Mouse (Mus musculus) erythroblast, embryonic 14.5 days (primary cell): ENCODE data around the gene Hmg20b. TPM values are rescaled to one million over a fixed set of nuclear protein-coding genes. Genes with fewer than 3 reads are reported as not detected.

Experiments
- H3K27me3 ChIP-seq: 2 replicates; pipeline ENCODE4 v1.6.1; 2012; ENCODE audit warnings: inconsistent platforms; ENCODE audit not compliant: control insufficient read depth
- H3K36me3 ChIP-seq: 2 replicates; pipeline ENCODE4 v1.6.1; 2012; ENCODE audit warnings: mild to moderate bottlenecking, inconsistent platforms; ENCODE audit not compliant: control insufficient read depth
- H3K4me1 ChIP-seq: 2 replicates; pipeline ENCODE4 v1.6.1; 2012; ENCODE audit warnings: inconsistent platforms; ENCODE audit not compliant: control insufficient read depth
- H3K4me3 ChIP-seq: replicated peaks from 2 replicates; pipeline ENCODE3; 2012; ENCODE audit warnings: moderate library complexity, mild to moderate bottlenecking, inconsistent platforms
- H3K9me3 ChIP-seq: 2 replicates; pipeline ENCODE4 v1.6.1; 2012; ENCODE audit warnings: low read length, inconsistent platforms, mixed read lengths; ENCODE audit not compliant: control insufficient read depth
- GATA1 ChIP-seq: IDR thresholded peaks from 2 replicates; pipeline ENCODE4 v1.6.1; 2012; ENCODE audit warnings: low read length, inconsistent platforms, mixed read lengths
- TAL1 ChIP-seq: IDR thresholded peaks from 3 replicates; pipeline ENCODE4 v1.6.1; 2012; ENCODE audit warnings: low read length, inconsistent platforms, mixed read lengths
- polyA plus RNA-seq: library from polyadenylated mRNA; stranded (reverse); fragments of >175 nt; gene quantifications from 2 replicates; pipeline ENCODE4 v1.2.3, GENCODE M21; 2012

Hmg20b gene
- polyA plus RNA-seq, 1 experiment, result 52.7 TPM

DNA sequence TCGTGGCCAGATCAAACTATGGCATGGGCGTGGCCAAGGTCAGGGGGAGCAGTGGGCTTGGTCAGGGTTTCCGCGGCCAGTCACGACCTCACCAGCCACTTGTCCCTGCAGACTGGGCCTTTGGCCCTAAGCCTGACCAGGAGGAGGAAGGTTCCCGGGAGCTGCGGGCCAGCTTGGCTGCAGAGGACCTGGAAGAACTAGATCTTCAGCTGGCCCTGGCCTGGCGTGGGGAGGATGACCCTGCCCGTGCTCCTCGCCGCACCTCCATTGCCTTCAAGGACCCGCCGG is 40.3 kb upstream of the Hmg20b start:
- Histone ChIP-seq H3K36me3 (peaks cover 50% of the 10 kb centered on the region), H3K4me3 (no peak overlapping the region), H3K4me1 (peaks cover 52% of the 10 kb centered on the region), H3K27me3 (no peaks in the 10 kb centered on the region; the same call in none of the 2 replicates), H3K9me3 (no peaks in the 10 kb centered on the region)
- no peak for TF ChIP-seq GATA1
- no peak for TF ChIP-seq TAL1

DNA sequence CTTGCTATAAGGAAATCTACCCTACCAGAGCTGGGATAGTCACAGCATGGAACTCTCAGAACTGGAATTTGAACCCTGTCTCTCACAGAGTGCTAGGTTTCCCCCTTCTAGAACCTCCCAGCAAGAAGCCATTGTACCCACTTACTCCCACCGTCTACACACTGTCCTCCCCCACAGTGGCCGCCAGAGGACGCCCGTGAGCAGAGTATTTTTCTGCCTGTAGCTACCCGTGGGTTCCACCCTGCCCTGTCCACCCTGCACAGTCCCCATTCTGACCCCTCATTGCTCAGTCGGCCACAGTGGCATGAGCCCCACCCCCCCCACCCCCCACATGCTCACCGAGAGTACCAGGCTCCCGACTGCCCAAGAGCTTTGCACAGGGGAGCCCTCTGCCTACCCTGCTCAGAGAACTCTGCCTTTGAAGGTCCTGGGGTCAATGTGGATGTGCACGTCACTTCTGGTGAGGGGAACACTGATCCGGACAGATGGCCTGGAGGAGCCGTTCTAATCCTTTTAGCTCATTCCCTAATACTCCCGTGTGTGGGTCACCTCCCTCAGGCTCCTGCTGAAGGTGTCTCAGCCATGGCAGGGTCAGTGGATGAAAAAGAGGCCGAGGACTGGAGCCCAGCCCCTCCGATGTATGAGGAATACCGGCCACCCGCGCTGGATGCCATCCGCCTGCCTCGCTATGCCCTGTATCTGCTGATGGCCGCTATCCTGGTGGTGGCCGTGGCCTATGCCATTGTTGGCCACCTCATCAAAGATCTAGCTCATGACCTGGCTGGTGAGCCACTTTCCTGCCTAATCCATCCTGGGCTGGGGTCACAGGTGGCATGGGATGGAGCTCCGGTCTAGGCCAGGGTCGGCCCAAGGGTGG is 39.8 kb upstream of the Hmg20b start:
- no peaks in the 10 kb centered on the region; the same call in none of the 2 replicates for H3K27me3 ChIP-seq
- H3K36me3 ChIP-seq, result peaks cover 51% of the 10 kb centered on the region
- H3K4me3 ChIP-seq, result no peak overlapping the region
- no peak for TF ChIP-seq TAL1
- TF ChIP-seq GATA1, result no peak
- no peaks in the 10 kb centered on the region for H3K9me3 ChIP-seq
- peaks cover 58% of the 10 kb centered on the region for H3K4me1 ChIP-seq

DNA sequence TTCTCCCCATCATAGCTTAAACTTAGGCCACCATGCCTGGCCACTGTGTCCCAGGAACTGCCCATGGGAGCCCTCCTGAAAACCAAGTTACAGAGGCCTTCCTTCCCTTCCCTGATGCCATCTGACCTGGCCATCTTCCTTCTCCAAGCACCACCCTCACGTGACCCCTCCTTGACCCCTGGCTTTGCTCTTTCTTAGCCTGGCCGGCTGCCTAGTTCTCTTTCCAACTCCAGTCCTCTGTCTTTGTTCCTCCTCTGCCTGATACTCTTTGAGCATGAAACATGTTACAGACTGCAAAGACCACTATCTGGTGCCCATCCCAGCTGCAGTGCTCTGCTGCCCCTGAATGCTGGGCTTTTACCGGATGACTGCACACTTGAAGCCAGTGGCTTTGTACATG is 39.1 kb upstream of the Hmg20b start:
- Histone ChIP-seq H3K9me3 (no peaks in the 10 kb centered on the region), H3K27me3 (no peaks in the 10 kb centered on the region; the same call in none of the 2 replicates), H3K4me1 (peaks cover 64% of the 10 kb centered on the region), H3K36me3 (peaks cover 51% of the 10 kb centered on the region), H3K4me3 (no peak overlapping the region)
- TF ChIP-seq GATA1 (no peak), TAL1 (no peak)

DNA sequence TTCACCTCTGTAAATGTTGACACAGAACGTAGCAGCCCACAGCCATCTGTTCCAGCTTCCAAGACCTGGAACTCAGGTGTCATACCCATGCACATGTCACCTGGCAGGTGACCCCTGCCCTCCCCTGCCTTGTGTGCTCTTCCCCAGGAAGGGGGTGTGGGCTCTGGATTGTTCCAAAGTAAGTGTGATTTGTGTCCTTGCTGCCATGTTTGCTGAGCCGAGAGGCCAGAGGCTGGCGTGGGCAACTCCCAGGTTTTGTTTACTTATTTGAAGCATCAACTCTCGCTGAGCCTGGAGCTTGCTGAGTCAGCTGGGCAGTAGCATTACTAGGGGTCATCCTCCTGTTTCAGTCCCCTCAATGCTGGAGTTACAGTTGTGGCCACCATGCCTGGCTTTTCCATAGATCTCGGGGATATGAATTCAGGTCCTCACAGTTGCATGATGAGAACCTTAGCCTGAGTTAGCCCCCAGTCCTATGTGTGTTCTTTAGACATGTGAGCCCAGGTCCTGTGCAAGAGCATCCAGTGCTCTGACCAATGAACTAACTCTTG is 38.3 kb upstream of the Hmg20b start, which contains the start of gene Gm48552:
Gene Gm48552 (plus strand): TSS at position 501 of the 551 bp plus-strand sequence.
- H3K27me3 ChIP-seq, result no peaks in the 10 kb centered on the region
- peaks cover 51% of the 10 kb centered on the region for H3K36me3 ChIP-seq
- H3K4me3 ChIP-seq, result no peak within 1 kb of the TSS
- peaks cover 61% of the 10 kb centered on the region for H3K4me1 ChIP-seq
- TF ChIP-seq GATA1 (no peak), TAL1 (no peak)
- H3K9me3 ChIP-seq, result no peaks in the 10 kb centered on the region

DNA sequence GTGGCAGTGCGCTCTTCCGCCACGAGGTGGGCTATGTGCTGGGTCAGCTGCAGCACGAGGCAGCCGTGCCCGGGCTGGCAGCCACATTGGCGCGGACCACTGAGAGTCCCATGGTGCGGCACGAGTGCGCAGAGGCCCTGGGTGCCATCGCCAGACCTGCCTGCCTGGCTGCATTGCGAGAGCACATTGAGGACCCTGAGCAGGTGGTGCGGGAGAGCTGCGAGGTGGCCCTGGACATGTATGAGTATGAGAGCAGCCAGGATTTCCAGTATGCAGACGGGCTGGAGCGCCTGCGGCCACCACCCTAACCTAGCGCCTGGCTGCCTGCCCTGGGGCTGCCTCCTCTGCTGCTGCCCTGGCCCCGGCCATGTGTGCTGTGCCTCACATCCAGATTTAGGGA is 37.4 kb upstream of the Hmg20b start:
- TF ChIP-seq TAL1 (no peak), GATA1 (no peak)
- no peak overlapping the region for H3K4me3 ChIP-seq

DNA sequence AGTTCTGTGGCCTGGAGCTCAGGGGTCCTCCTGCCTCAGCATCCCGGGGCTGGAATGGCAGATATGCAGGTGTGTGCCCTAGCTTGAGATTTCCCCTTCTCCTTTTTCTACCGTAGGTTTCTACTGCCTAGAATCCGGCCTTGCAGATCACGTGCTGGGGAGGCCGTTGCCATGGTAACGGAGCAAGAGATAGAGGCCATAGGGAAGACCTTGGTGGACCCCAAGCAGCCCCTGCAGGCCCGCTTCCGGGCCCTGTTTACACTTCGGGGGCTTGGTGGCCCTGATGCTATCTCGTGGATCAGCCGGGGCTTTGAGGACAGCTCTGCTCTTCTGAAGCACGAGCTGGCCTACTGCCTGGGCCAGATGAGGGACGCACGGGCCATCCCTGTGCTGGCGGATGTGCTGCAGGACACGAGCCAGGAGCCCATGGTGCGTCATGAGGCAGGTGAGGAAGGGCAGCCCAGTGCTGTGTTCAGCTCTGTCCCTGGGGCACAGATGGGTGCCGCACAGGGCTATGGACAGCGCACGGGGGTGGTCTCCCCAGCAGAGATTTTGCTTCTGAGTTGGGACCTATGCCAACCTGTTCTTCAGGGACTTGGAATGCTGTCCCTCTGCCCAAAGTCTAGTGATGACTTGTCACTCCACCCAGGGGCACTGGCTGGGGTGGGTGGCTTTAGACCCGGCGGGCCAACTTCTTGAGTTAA is 35.5 kb upstream of the Hmg20b start:
- Histone ChIP-seq H3K4me3 (peak overlapping the region; percentile 73), H3K9me3 (no peaks in the 10 kb centered on the region), H3K4me1 (peaks cover 71% of the 10 kb centered on the region), H3K36me3 (peaks cover 48% of the 10 kb centered on the region), H3K27me3 (no peaks in the 10 kb centered on the region)
- TF ChIP-seq GATA1, result no peak
- TF ChIP-seq TAL1, result no peak

More for the DNA sequence above, 37.4 kb upstream of the Hmg20b start:
- Histone ChIP-seq H3K27me3 (no peaks in the 10 kb centered on the region), H3K9me3 (no peaks in the 10 kb centered on the region), H3K4me1 (peaks cover 61% of the 10 kb centered on the region), H3K36me3 (peaks cover 51% of the 10 kb centered on the region)

DNA sequence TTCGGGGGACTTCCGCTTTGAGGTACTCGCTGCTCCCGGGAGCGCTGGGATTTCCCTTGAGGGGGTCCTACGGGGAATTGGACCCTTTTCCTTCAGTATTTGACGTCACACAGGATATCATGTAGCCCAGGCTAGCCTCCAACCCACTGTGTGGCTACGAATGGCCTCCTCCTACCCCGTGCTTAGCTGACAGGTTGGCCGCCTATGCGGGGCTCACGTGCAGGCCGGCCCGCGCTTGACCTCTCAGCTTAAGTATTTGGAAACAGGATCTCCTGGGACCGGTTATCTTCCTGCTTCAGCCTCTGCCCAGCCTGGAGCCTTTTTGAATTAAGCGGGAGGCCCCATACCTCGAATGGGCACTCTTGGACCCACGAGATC is 34.3 kb upstream of the Hmg20b start:
- peak overlapping the region; percentile 73 for H3K4me3 ChIP-seq
- H3K9me3 ChIP-seq, result no peaks in the 10 kb centered on the region
- H3K36me3 ChIP-seq, result peaks cover 53% of the 10 kb centered on the region
- H3K4me1 ChIP-seq, result peaks cover 79% of the 10 kb centered on the region
- TF ChIP-seq TAL1, result no peak
- TF ChIP-seq GATA1, result no peak
- no peaks in the 10 kb centered on the region for H3K27me3 ChIP-seq

DNA sequence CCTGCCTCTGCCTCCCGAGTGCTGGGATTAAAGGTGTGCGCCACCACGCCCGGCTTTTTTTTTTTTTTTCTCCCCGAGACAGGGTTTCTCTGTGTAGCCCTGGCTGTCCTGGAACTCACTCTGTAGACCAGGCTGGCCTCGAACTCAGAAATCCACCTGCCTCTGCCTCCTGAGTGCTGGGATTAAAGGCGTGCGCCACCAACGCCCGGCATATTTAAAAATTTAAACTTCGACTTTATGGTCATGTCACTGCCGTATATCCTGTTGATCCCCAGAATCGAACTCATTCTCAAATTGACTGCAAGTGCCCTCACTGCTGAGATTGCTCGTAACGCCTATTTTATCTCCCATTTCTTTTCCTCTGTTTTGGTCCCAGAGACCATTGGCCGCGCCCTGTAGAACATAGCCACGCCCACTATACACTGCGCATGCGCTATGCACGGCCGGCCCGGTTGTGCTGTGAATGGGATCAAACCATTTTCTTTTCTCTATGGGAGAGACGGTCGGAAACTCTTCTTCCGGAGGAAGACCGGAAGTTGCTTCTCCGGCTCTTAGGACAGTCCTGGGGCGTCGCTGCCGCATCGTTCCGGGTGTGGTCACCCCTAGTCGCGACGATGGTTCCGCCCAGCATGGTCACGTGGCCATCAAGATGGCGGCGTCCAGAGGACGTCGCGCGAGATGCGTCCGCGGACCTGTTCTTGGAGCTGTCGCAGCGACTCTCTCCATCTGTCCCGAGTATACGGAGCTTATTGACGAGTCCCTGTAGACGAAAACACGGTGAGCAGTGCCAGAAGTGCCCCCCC is 33.7 kb upstream of the Hmg20b start, which contains the start of the genes Dohh and Gm48551:
Gene Dohh (plus strand): TSS at position 627 of the 803 bp plus-strand sequence.
Gene Gm48551 (plus strand): TSS at position 665 of the 803 bp plus-strand sequence.
- H3K36me3 ChIP-seq, result peaks cover 47% of the 10 kb centered on the region
- H3K9me3 ChIP-seq, result no peaks in the 10 kb centered on the region
- no peaks in the 10 kb centered on the region for H3K27me3 ChIP-seq
- peak within 1 kb of the TSS; percentile 73 for H3K4me3 ChIP-seq
- TF ChIP-seq TAL1 (no peak), GATA1 (no peak)
- H3K4me1 ChIP-seq, result peaks cover 82% of the 10 kb centered on the region
